Mouse (Mus musculus) erythroblast, embryonic 14.5 days (primary cell): ENCODE data around the gene Pnpla7.

Experiments used
- GATA1 ChIP-seq: IDR thresholded peaks from 2 replicates; pipeline ENCODE4 v1.6.1; 2012; ENCODE audit warnings: low read length, inconsistent platforms, mixed read lengths
- TAL1 ChIP-seq: IDR thresholded peaks from 3 replicates; pipeline ENCODE4 v1.6.1; 2012; ENCODE audit warnings: low read length, inconsistent platforms, mixed read lengths

- TF ChIP-seq GATA1 (no peak), TAL1 (no peak)
Measured at GRCm38 (mm10) chr2:25085571-25085970, 109.7 kb downstream of the Pnpla7 start.
